12 mouse cellular contexts compared by ENCODE assay signal in genomic region chr2:156779036-156779435, GRCm38 (mm10). TPM values are rescaled to one million over a fixed set of nuclear protein-coding genes. Genes with fewer than 3 reads are reported as not detected.
DNase-seq lines count a peak whose midpoint lies in the region; ATAC-seq and TF ChIP-seq lines count a peak whose summit lies in the region.
"Had no signal": no experiment of that assay in that cellular context is flagged by ENCODE, and none has a peak within 500 bp of the region (broad histone marks: within the 10 kb centered on the region; RNA-seq: fewer than 3 reads in every experiment).

No protein-coding gene starts in this region.

- peaks cover 84% of the 10 kb centered on the region for H3K4me1 ChIP-seq in heart, embryonic 12.5 days (replicated peaks)
- H3K4me1 ChIP-seq in heart, adult 2 months (ENCODE audit: control insufficient read depth, insufficient read depth, low read length) = peaks cover 5% of the 10 kb centered on the region
- peaks cover 19% of the 10 kb centered on the region for H3K4me1 ChIP-seq in midbrain, embryonic 11.5 days (ENCODE audit: control insufficient read depth, insufficient read depth, low read length)
- H3K4me1 ChIP-seq in midbrain, embryonic 10.5 days = peaks cover 44% of the 10 kb centered on the region
- peaks cover 46% of the 10 kb centered on the region for H3K4me1 ChIP-seq in heart, embryonic 16.5 days (ENCODE audit: control insufficient read depth, insufficient read depth, low read length)
- peaks cover 28% of the 10 kb centered on the region for H3K4me1 ChIP-seq in stomach, embryonic 16.5 days (ENCODE audit: control insufficient read depth, insufficient read depth, low read length)

- H3K4me3 ChIP-seq in heart, embryonic 12.5 days = peak overlapping the region; percentile 48
- no peak overlapping the region for H3K4me3 ChIP-seq in heart, adult 2 months
- no peak overlapping the region for H3K4me3 ChIP-seq in midbrain, embryonic 11.5 days (ENCODE audit: low read depth, low read length)
- no peak overlapping the region for H3K4me3 ChIP-seq in midbrain, embryonic 10.5 days
- peak overlapping the region; percentile 15; the same call in 1 of the 2 replicates for H3K4me3 ChIP-seq in heart, embryonic 16.5 days (ENCODE audit: low read length)
- H3K4me3 ChIP-seq in stomach, embryonic 16.5 days (replicated peaks; ENCODE audit: low read length) = peak overlapping the region; percentile 22
- H3K4me3 ChIP-seq: layer of hippocampus, adult 2 months had no signal

- peaks cover 41% of the 10 kb centered on the region for H3K36me3 ChIP-seq in heart, embryonic 12.5 days
- H3K36me3 ChIP-seq in heart, adult 2 months (ENCODE audit: control insufficient read depth, insufficient read depth, low read length) = no peaks in the 10 kb centered on the region
- no peaks in the 10 kb centered on the region for H3K36me3 ChIP-seq in midbrain, embryonic 11.5 days (ENCODE audit: control insufficient read depth, insufficient read depth, low read length)
- no peaks in the 10 kb centered on the region for H3K36me3 ChIP-seq in midbrain, embryonic 10.5 days
- H3K36me3 ChIP-seq in heart, embryonic 16.5 days (ENCODE audit: control insufficient read depth, insufficient read depth) = peaks cover 10% of the 10 kb centered on the region; the same call in 1 of the 2 replicates
- no peaks in the 10 kb centered on the region for H3K36me3 ChIP-seq in stomach, embryonic 16.5 days (ENCODE audit: control insufficient read depth, insufficient read depth, low read length)

- intact Hi-C loops in heart, adult 2 months (cut with DNase I) = no loop called here

- WGBS in heart, embryonic 12.5 days = 46% methylated on average over 5 of the region's 5 CpGs
- 59% methylated on average over 5 of the region's 5 CpGs for WGBS in heart, adult 2 months
- WGBS in midbrain, embryonic 11.5 days = 86% methylated on average over 5 of the region's 5 CpGs
- WGBS in midbrain, embryonic 10.5 days = 82% methylated on average over 5 of the region's 5 CpGs
- 40% methylated on average over 5 of the region's 5 CpGs for WGBS in heart, embryonic 16.5 days
- WGBS in stomach, embryonic 16.5 days = 72% methylated on average over 5 of the region's 5 CpGs

- no peaks in the 10 kb centered on the region for H3K27me3 ChIP-seq in heart, embryonic 12.5 days (replicated peaks)
- no peaks in the 10 kb centered on the region; the same call in 1 of the 2 replicates for H3K27me3 ChIP-seq in heart, adult 2 months (ENCODE audit: control insufficient read depth, insufficient read depth, low read length)
- peaks cover 8% of the 10 kb centered on the region for H3K27me3 ChIP-seq in midbrain, embryonic 11.5 days (ENCODE audit: control insufficient read depth, insufficient read depth, low read length)
- peaks cover 25% of the 10 kb centered on the region for H3K27me3 ChIP-seq in midbrain, embryonic 10.5 days (ENCODE audit: low read depth, poor library complexity, severe bottlenecking)
- H3K27me3 ChIP-seq in heart, embryonic 16.5 days (ENCODE audit: control insufficient read depth, insufficient read depth, low read length) = no peaks in the 10 kb centered on the region
- no peaks in the 10 kb centered on the region for H3K27me3 ChIP-seq in stomach, embryonic 16.5 days (ENCODE audit: control insufficient read depth, insufficient read depth, low read length)

- TF ChIP-seq CTCF in heart, adult 2 months (IDR thresholded peaks at IDR 0.05) = no peak

- DNase-seq in heart, adult 2 months = no peak
- DNase-seq in midbrain, embryonic 11.5 days (ENCODE audit: low spot score, missing footprints) = peak; percentile 51
- no peak for DNase-seq in midbrain, embryonic 10.5 days (ENCODE audit: low spot score)
- DNase-seq in neural tube, embryonic 10.5 days (ENCODE audit: extremely low spot score, low spot score) = no peak
- no peak for DNase-seq in embryo, embryonic 10 days (ENCODE audit: low spot score)
- DNase-seq: liver, postnatal 0 days; thymus, postnatal 4 days had no signal

- no peak for TF ChIP-seq EP300 in heart, adult 2 months (IDR thresholded peaks at IDR 0.05; ENCODE audit: insufficient read depth, low read depth, low read length)

- no peaks in the 10 kb centered on the region for H3K9me3 ChIP-seq in heart, embryonic 12.5 days (replicated peaks)
- no peaks in the 10 kb centered on the region for H3K9me3 ChIP-seq in midbrain, embryonic 11.5 days (ENCODE audit: control insufficient read depth, low read length)
- no peaks in the 10 kb centered on the region for H3K9me3 ChIP-seq in midbrain, embryonic 10.5 days (replicated peaks)
- no peaks in the 10 kb centered on the region for H3K9me3 ChIP-seq in heart, embryonic 16.5 days (replicated peaks; ENCODE audit: control insufficient read depth, low read length)
- H3K9me3 ChIP-seq in stomach, embryonic 16.5 days (replicated peaks; ENCODE audit: control insufficient read depth, low read length) = no peaks in the 10 kb centered on the region

- H3K4me2 ChIP-seq in heart, embryonic 12.5 days = peak overlapping the region; percentile 66
- H3K4me2 ChIP-seq in midbrain, embryonic 11.5 days = no peak overlapping the region
- H3K4me2 ChIP-seq in heart, embryonic 16.5 days (ENCODE audit: low read depth, low read length) = peak overlapping the region; percentile 69
- peak overlapping the region; percentile 48 for H3K4me2 ChIP-seq in stomach, embryonic 16.5 days (ENCODE audit: low read depth, low read length)

- H3K79me2 ChIP-seq in heart, adult 2 months (replicated peaks; ENCODE audit: control insufficient read depth, insufficient read depth, low read length) = no peaks in the 10 kb centered on the region

- no peak for ATAC-seq in heart, embryonic 12.5 days (ENCODE audit: insufficient number of reproducible peaks, low FRiP score)
- no peak for ATAC-seq in midbrain, embryonic 11.5 days (ENCODE audit: low FRiP score)
- no peak for ATAC-seq in heart, embryonic 16.5 days (replicated peaks; ENCODE audit: extremely low read depth, insufficient read depth, low FRiP score)
- no peak for ATAC-seq in stomach, embryonic 16.5 days (ENCODE audit: insufficient read depth, low FRiP score)
- ATAC-seq: liver, postnatal 0 days had no signal

- no peak for TF ChIP-seq POLR2A in heart, adult 2 months (IDR thresholded peaks at IDR 0.05; ENCODE audit: insufficient read depth, low read depth, low read length)

- 0 out of 2 replicates have a peak overlapping the region, but pooled peaks have one; percentile 42 for H3K9ac ChIP-seq in heart, embryonic 12.5 days
- no peak overlapping the region for H3K9ac ChIP-seq in heart, adult 2 months (ENCODE audit: low read depth, low read length)
- no peak overlapping the region for H3K9ac ChIP-seq in midbrain, embryonic 11.5 days (ENCODE audit: low read length)
- H3K9ac ChIP-seq in heart, embryonic 16.5 days (ENCODE audit: low read length) = 0 out of 2 replicates have a peak overlapping the region, but pooled peaks have one; percentile 7
- peak overlapping the region; percentile 45; the same call in 1 of the 2 replicates for H3K9ac ChIP-seq in stomach, embryonic 16.5 days (ENCODE audit: low read length)
- H3K9ac ChIP-seq: liver, postnatal 0 days had no signal

- no peak overlapping the region for H3K27ac ChIP-seq in heart, embryonic 12.5 days (ENCODE audit: poor library complexity, severe bottlenecking)
- no peak overlapping the region for H3K27ac ChIP-seq in heart, adult 2 months
- H3K27ac ChIP-seq in midbrain, embryonic 11.5 days (ENCODE audit: low read depth, low read length) = no peak overlapping the region
- H3K27ac ChIP-seq in midbrain, embryonic 10.5 days (replicated peaks) = no peak overlapping the region
- no peak overlapping the region for H3K27ac ChIP-seq in heart, embryonic 16.5 days (ENCODE audit: low read length)
- no peak overlapping the region for H3K27ac ChIP-seq in stomach, embryonic 16.5 days (ENCODE audit: low read length)
- H3K27ac ChIP-seq: layer of hippocampus, adult 2 months had no signal

RNA-seq across cellular contexts. Expression of gene Myl9, which starts 3.8 kb away (rescaled TPM):
- 1,723 and 1,724 TPM in 2 replicates for polyA plus RNA-seq in heart, embryonic 12.5 days (2016; fragmentation: Nextera tagmentation; extraction: Ambion mirVana)
- 100 to 1,000 TPM in 1 of 2 experiments, 10 to 100 TPM in 1; 86.6 to 107 TPM for total RNA-seq in heart, adult 2 months (2021)
- polyA plus RNA-seq in heart, adult 2 months (2012; rRNA removed) = 176 and 204 TPM in 2 replicates
- 112 and 118 TPM in 2 replicates for polyA plus RNA-seq in midbrain, embryonic 11.5 days (2014; fragmentation: Nextera tagmentation; extraction: Ambion mirVana)
- polyA plus RNA-seq in midbrain, embryonic 10.5 days (2016; fragmentation: Nextera tagmentation; extraction: Ambion mirVana) = 83.4 and 120 TPM in 2 replicates
- polyA plus RNA-seq in heart, embryonic 16.5 days (2015; fragmentation: Nextera tagmentation; extraction: Ambion mirVana) = 1,725 and 1,731 TPM in 2 replicates
- 1,649 and 1,814 TPM in 2 replicates for polyA plus RNA-seq in stomach, embryonic 16.5 days (2015; fragmentation: Nextera tagmentation; extraction: Ambion mirVana)
- total RNA-seq: common myeloid progenitor, adult 5-6 weeks had no signal

Comparison
In these comparisons a context has a peak if more than half of its experiments do, and no peak if none do; other contexts are left out.
1. H3K4me3 ChIP-seq: peak in heart, embryonic 12.5 days (single experiment), heart, embryonic 16.5 days (single experiment) and stomach, embryonic 16.5 days (single experiment); none in heart, adult 2 months (single experiment), midbrain, embryonic 11.5 days (single experiment) and midbrain, embryonic 10.5 days (single experiment).
2. H3K9ac ChIP-seq: peak in heart, embryonic 12.5 days (single experiment), heart, embryonic 16.5 days (single experiment) and stomach, embryonic 16.5 days (single experiment); none in heart, adult 2 months (single experiment) and midbrain, embryonic 11.5 days (single experiment).